Mouse (Mus musculus) forebrain, embryonic 16.5 days (tissue): Measurements from ENCODE around the gene Dppa4. TPM values are rescaled to one million over a fixed set of nuclear protein-coding genes. Genes with fewer than 3 reads are reported as not detected.

Source experiments
- ATAC-seq: fragments of 200-750 bp; cut with Nextera tagmentation; 2 replicates; pipeline ENCODE4 v1.8.0; 2017; ENCODE audit warnings: mild to moderate bottlenecking, moderate library complexity
- H3K27ac ChIP-seq: fragments of 300-500 bp; sonication (generic); 2 replicates; pipeline ENCODE4 v1.5.1; 2014; ENCODE audit warnings: low read length, control low read depth
- H3K27me3 ChIP-seq: fragments of 300-500 bp; sonication (generic); replicated peaks from 2 replicates; pipeline ENCODE4 v1.6.1; 2014; ENCODE audit warnings: low read length; ENCODE audit not compliant: control insufficient read depth, insufficient read depth
- H3K36me3 ChIP-seq: fragments of 300-500 bp; sonication (generic); 2 replicates; pipeline ENCODE4 v1.6.1; 2014; ENCODE audit not compliant: control insufficient read depth, insufficient read depth
- H3K4me1 ChIP-seq: fragments of 300-500 bp; sonication (generic); replicated peaks from 2 replicates; pipeline ENCODE4 v1.6.1; 2014; ENCODE audit warnings: low read length; ENCODE audit not compliant: control insufficient read depth, insufficient read depth
- H3K4me2 ChIP-seq: fragments of 300-500 bp; sonication (generic); 2 replicates; pipeline ENCODE4 v1.6.1; 2014; ENCODE audit warnings: mild to moderate bottlenecking, low read length, control low read depth
- H3K4me3 ChIP-seq: fragments of 300-500 bp; sonication (generic); replicated peaks from 2 replicates; pipeline ENCODE4 v1.5.1; 2014; ENCODE audit warnings: mild to moderate bottlenecking, low read length, control low read depth
- H3K9ac ChIP-seq: fragments of 300-500 bp; sonication (generic); replicated peaks from 2 replicates; pipeline ENCODE4 v1.6.1; 2014; ENCODE audit warnings: low read depth, low read length, control low read depth
- H3K9me3 ChIP-seq: fragments of 300-500 bp; sonication (generic); 2 replicates; pipeline ENCODE4 v1.6.1; 2016; ENCODE audit warnings: low read length; ENCODE audit not compliant: control insufficient read depth
- WGBS: fragments of 180-500 bp; shearing (Covaris S2); extraction: QIAGEN DNeasy Blood & Tissue Kit; methylation state at CpG from one replicate; pipeline ENCODE4 v1.1.7; 2014; 5-methylcytosine and 5-hydroxymethylcytosine counted together
- polyA plus RNA-seq: library from polyadenylated mRNA; unstranded; fragments of >200 nt; fragmentation: Nextera tagmentation; extraction: Ambion mirVana; gene quantifications from 2 replicates; pipeline ENCODE4 v1.2.1, GENCODE M21; 2015

Dppa4 gene
- not detected in 2 replicates for polyA plus RNA-seq

GRCm38 (mm10) chr16:48283517-48283916 is at the start of gene Dppa4:
TSS of gene Dppa4 (plus strand) at chr16:48283733.
- Histone ChIP-seq H3K36me3 (no peaks in the 10 kb centered on the region), H3K9ac (no peak within 1 kb of the TSS), H3K4me1 (no peaks in the 10 kb centered on the region), H3K9me3 (no peaks in the 10 kb centered on the region), H3K27ac (no peak within 1 kb of the TSS), H3K4me3 (no peak within 1 kb of the TSS), H3K27me3 (no peaks in the 10 kb centered on the region), H3K4me2 (no peak within 1 kb of the TSS)
- 83% methylated on average over 4 of the region's 4 CpGs for WGBS
- no peak for ATAC-seq

- Histone ChIP-seq H3K27ac (no peak overlapping the region), H3K4me1 (no peaks in the 10 kb centered on the region), H3K27me3 (no peaks in the 10 kb centered on the region), H3K9me3 (no peaks in the 10 kb centered on the region), H3K9ac (no peak overlapping the region), H3K36me3 (no peaks in the 10 kb centered on the region), H3K4me3 (no peak overlapping the region), H3K4me2 (no peak overlapping the region)
- ATAC-seq = no peak
- WGBS = 79% methylated on average over 1 of the region's 1 CpGs
Measured at GRCm38 (mm10) chr16:48234999-48235398, 48.5 kb upstream of the Dppa4 start.

- no peaks in the 10 kb centered on the region for H3K27me3 ChIP-seq
- H3K4me1 ChIP-seq = no peaks in the 10 kb centered on the region
- no peak overlapping the region for H3K4me3 ChIP-seq
- ATAC-seq = no peak
- 92% methylated on average over 7 of the region's 7 CpGs for WGBS
- H3K9me3 ChIP-seq = no peaks in the 10 kb centered on the region
- H3K9ac ChIP-seq = no peak overlapping the region
- no peaks in the 10 kb centered on the region for H3K36me3 ChIP-seq
- H3K27ac ChIP-seq = no peak overlapping the region
- H3K4me2 ChIP-seq = no peak overlapping the region
Measured at GRCm38 (mm10) chr16:48237676-48238075, 45.9 kb upstream of the Dppa4 start.

- no peaks in the 10 kb centered on the region for H3K27me3 ChIP-seq
- H3K9me3 ChIP-seq = no peaks in the 10 kb centered on the region
- no peak overlapping the region for H3K4me2 ChIP-seq
- no peak overlapping the region for H3K27ac ChIP-seq
- H3K4me3 ChIP-seq = no peak overlapping the region
- no peak for ATAC-seq
- peaks cover 2% of the 10 kb centered on the region; the same call in 1 of the 2 replicates for H3K4me1 ChIP-seq
- H3K9ac ChIP-seq = no peak overlapping the region
- 32% methylated on average over 2 of the region's 2 CpGs for WGBS
- no peaks in the 10 kb centered on the region for H3K36me3 ChIP-seq
Measured at GRCm38 (mm10) chr16:48247044-48247661, 36.4 kb upstream of the Dppa4 start.

- no peak overlapping the region for H3K9ac ChIP-seq
- ATAC-seq = no peak
- H3K4me1 ChIP-seq = no peaks in the 10 kb centered on the region
- no peaks in the 10 kb centered on the region for H3K36me3 ChIP-seq
- no peak overlapping the region for H3K27ac ChIP-seq
- no peaks in the 10 kb centered on the region for H3K27me3 ChIP-seq
- no peak overlapping the region for H3K4me3 ChIP-seq
- H3K9me3 ChIP-seq = no peaks in the 10 kb centered on the region
- no peak overlapping the region for H3K4me2 ChIP-seq
- WGBS = 88% methylated on average over 4 of the region's 4 CpGs
Measured at GRCm38 (mm10) chr16:48252824-48253223, 30.7 kb upstream of the Dppa4 start.

GRCm38 (mm10) chr16:48254584-48254983 is 28.9 kb upstream of the Dppa4 start:
- Histone ChIP-seq H3K9me3 (no peaks in the 10 kb centered on the region), H3K27me3 (no peaks in the 10 kb centered on the region), H3K27ac (no peak overlapping the region), H3K4me3 (no peak overlapping the region), H3K9ac (no peak overlapping the region), H3K4me1 (no peaks in the 10 kb centered on the region), H3K4me2 (no peak overlapping the region), H3K36me3 (no peaks in the 10 kb centered on the region)
- ATAC-seq = no peak
- 91% methylated on average over 5 of the region's 5 CpGs for WGBS

GRCm38 (mm10) chr16:48259519-48259918 is 24.0 kb upstream of the Dppa4 start:
- H3K4me2 ChIP-seq = no peak overlapping the region
- no peaks in the 10 kb centered on the region for H3K9me3 ChIP-seq
- H3K4me3 ChIP-seq = no peak overlapping the region
- H3K9ac ChIP-seq = no peak overlapping the region
- no peaks in the 10 kb centered on the region for H3K36me3 ChIP-seq
- WGBS = 96% methylated on average over 4 of the region's 4 CpGs
- no peaks in the 10 kb centered on the region for H3K27me3 ChIP-seq
- no peaks in the 10 kb centered on the region for H3K4me1 ChIP-seq
- no peak overlapping the region for H3K27ac ChIP-seq
- no peak for ATAC-seq

- H3K27me3 ChIP-seq = no peaks in the 10 kb centered on the region
- no peak overlapping the region for H3K9ac ChIP-seq
- no peaks in the 10 kb centered on the region for H3K36me3 ChIP-seq
- whole genome bisulfite sequencing = 75% methylated on average over 1 of the region's 1 CpGs
- H3K4me3 ChIP-seq = no peak overlapping the region
- no peaks in the 10 kb centered on the region for H3K9me3 ChIP-seq
- no peak for ATAC-seq
- H3K4me1 ChIP-seq = no peaks in the 10 kb centered on the region
- H3K27ac ChIP-seq = no peak overlapping the region
- no peak overlapping the region for H3K4me2 ChIP-seq
Measured at GRCm38 (mm10) chr16:48262901-48263300, 20.6 kb upstream of the Dppa4 start.

- WGBS = 84% methylated on average over 4 of the region's 4 CpGs
- Histone ChIP-seq H3K9me3 (no peaks in the 10 kb centered on the region), H3K4me3 (no peak overlapping the region), H3K4me1 (no peaks in the 10 kb centered on the region), H3K27ac (no peak overlapping the region), H3K9ac (no peak overlapping the region), H3K27me3 (no peaks in the 10 kb centered on the region), H3K36me3 (no peaks in the 10 kb centered on the region), H3K4me2 (no peak overlapping the region)
- ATAC-seq = no peak
Measured at GRCm38 (mm10) chr16:48265856-48266255, 17.7 kb upstream of the Dppa4 start.

GRCm38 (mm10) chr16:48276940-48277339 is 6.6 kb upstream of the Dppa4 start:
- H3K9ac ChIP-seq = no peak overlapping the region
- no peak overlapping the region for H3K4me2 ChIP-seq
- ATAC-seq = no peak
- H3K4me1 ChIP-seq = no peaks in the 10 kb centered on the region
- no peak overlapping the region for H3K27ac ChIP-seq
- no peaks in the 10 kb centered on the region for H3K27me3 ChIP-seq
- H3K9me3 ChIP-seq = no peaks in the 10 kb centered on the region
- 81% methylated on average over 4 of the region's 4 CpGs for WGBS
- no peaks in the 10 kb centered on the region for H3K36me3 ChIP-seq
- no peak overlapping the region for H3K4me3 ChIP-seq
